Mouse (Mus musculus) C2C12 (cell line): ENCODE results near the gene Plcb4.

Experiments used
- CEBPB ChIP-seq: IDR thresholded peaks from one replicate; pipeline ENCODE4 v1.6.1; 2011; ENCODE audit warnings: low read depth, mild to moderate bottlenecking, control low read depth, moderate library complexity
- CTCF ChIP-seq: IDR thresholded peaks from one replicate; pipeline ENCODE4 v1.5.1; 2011; ENCODE audit not compliant: control insufficient read depth, insufficient read depth, insufficient read length
- FOSL1 ChIP-seq: IDR thresholded peaks from one replicate; pipeline ENCODE4 v1.8.0; 2011; ENCODE audit warnings: mild to moderate bottlenecking, low read length; ENCODE audit not compliant: poor library complexity, insufficient read depth, severe bottlenecking
- MAX ChIP-seq: IDR thresholded peaks from one replicate; pipeline ENCODE4 v1.6.1; 2011; ENCODE audit warnings: mild to moderate bottlenecking, control low read depth
- MYOD1 ChIP-seq: IDR thresholded peaks from one replicate; pipeline ENCODE4 v1.6.1; 2011; ENCODE audit warnings: low read depth; ENCODE audit not compliant: control insufficient read depth, insufficient read length
- MYOG ChIP-seq: IDR thresholded peaks from one replicate; pipeline ENCODE4 v1.6.1; 2011; ENCODE audit not compliant: control insufficient read depth, insufficient read length; ENCODE audit errors: extremely low read depth
- USF1 ChIP-seq: IDR thresholded peaks from one replicate; pipeline ENCODE4 v1.6.1; 2011; ENCODE audit warnings: low read depth, mild to moderate bottlenecking, control low read depth, moderate library complexity

DNA sequence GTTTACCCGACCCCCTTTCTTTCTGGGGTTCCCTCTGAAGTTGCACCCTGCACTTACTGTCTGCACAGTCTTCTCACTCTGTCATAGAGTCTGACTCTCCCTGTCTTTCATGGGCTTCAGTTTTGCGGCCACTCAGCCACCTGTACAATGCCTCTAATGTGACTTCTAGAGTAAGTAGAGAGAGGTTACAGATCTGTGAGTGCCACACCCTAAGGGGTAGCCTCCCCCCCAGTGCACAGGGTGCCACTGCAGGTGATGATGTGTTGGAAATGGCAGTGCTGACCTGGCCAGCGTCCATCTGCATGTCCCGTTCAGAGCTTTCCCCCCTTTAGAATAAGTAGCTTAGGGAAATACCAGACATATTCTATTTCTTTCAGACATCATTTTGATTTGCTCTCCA is 336.4 kb downstream of the Plcb4 start:
- no peak for TF ChIP-seq CTCF
- TF ChIP-seq MAX: no peak
- TF ChIP-seq MYOG: no peak
- TF ChIP-seq USF1: no peak
- no peak for TF ChIP-seq MYOD1
- TF ChIP-seq CEBPB: no peak
- no peak for TF ChIP-seq FOSL1
